Mouse (Mus musculus): ENCODE results near the gene Gmip. TPM values are rescaled to one million over a fixed set of nuclear protein-coding genes. Genes with fewer than 3 reads are reported as not detected.

The Gmip gene
- total and polyA plus RNA-seq, 3 experiments = 25.4 to 81.8 (median 48.1) TPM

DNA sequence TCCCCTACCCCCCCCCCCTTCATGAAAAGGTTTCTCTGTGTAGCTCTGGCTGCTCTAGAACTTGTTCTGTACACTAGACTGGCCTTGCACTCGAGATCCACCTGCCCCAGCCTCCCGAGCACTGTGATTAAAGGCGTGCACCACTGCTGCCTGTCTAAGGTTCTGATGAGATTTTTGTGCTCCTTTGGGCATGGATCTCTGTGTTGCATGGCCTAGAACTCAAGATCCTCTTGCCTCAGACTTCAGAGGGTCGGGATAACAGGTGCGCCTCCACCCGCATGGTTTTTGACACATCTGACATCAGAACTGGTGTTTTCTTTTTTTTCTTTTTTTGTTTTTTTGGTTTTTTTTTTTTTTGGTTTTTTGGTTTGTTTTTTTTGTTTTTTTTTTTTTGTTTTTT lies 3.9 kb upstream of the Gmip start:
- H3K36me3 ChIP-seq (replicated peaks in 1 of 2; ENCODE audit: control insufficient read depth in 1 of 2, insufficient read depth in 1 of 2, low read length in 1 of 2) = peaks cover 80 to 86% of the 10 kb centered on the region in 2 experiments
- no peak overlapping the region for H3K4me3 ChIP-seq (replicated peaks in 1 of 3; ENCODE audit: low read depth in 2 of 3, low read length in 2 of 3, poor library complexity in 1 of 3)
- H3K4me1 ChIP-seq (ENCODE audit: control insufficient read depth in 1 of 2, insufficient read depth in 2 of 2) = peaks cover 21 to 25% of the 10 kb centered on the region in 2 experiments
- no peak for DNase-seq (ENCODE audit: extremely low read depth)
- H3K4me2 ChIP-seq (ENCODE audit: insufficient read depth, low read depth, poor library complexity, severe bottlenecking) = no peak overlapping the region
- H3K27me3 ChIP-seq (replicated peaks) = no peaks in the 10 kb centered on the region
- in situ Hi-C loops (cut with MboI; ENCODE audit: low pct_ligation_motif_present, low pct_unique_long_range_greater_than_20kb, low sequenced_read_pairs) = no loop called here
- no peak overlapping the region for H3K9ac ChIP-seq (ENCODE audit: insufficient read depth, low read depth)
- peaks cover 6% of the 10 kb centered on the region for H3K79me2 ChIP-seq (replicated peaks; ENCODE audit: control insufficient read depth, extremely low read depth, insufficient read depth, poor library complexity, severe bottlenecking)
- TF ChIP-seq ZKSCAN1 (IDR thresholded peaks at IDR 0.05; ENCODE audit: borderline replicate concordance, low read depth, low read length) (no peak), HCFC1 (IDR thresholded peaks at IDR 0.05; ENCODE audit: low read depth, low read length) (no peak), USF1 (IDR thresholded peaks at IDR 0.05; ENCODE audit: low read depth, low read length) (no peak), TBP (conservative IDR thresholded peaks at IDR 0.05; ENCODE audit: low read depth, low read length) (no peak), MAFK (IDR thresholded peaks at IDR 0.05; ENCODE audit: insufficient replicate concordance, low read length) (no peak)
- no peaks in the 10 kb centered on the region for H3K9me3 ChIP-seq (replicated peaks; ENCODE audit: low read length)
- dilution Hi-C loops (cut with MboI; ENCODE audit: extremely low pct_ligation_motif_present, extremely low pct_unique_long_range_greater_than_20kb, low sequenced_read_pairs) = no loop called here
- H3K27ac ChIP-seq (ENCODE audit: insufficient read depth, low read depth) = no peak overlapping the region

GRCm38 (mm10) chr8:69805086-69805485 lies 3.4 kb upstream of the Gmip start:
- in situ Hi-C loops (cut with MboI; ENCODE audit: low pct_ligation_motif_present, low pct_unique_long_range_greater_than_20kb, low sequenced_read_pairs) (no loop called here), dilution Hi-C loops (cut with MboI; ENCODE audit: extremely low pct_ligation_motif_present, extremely low pct_unique_long_range_greater_than_20kb, low sequenced_read_pairs) (no loop called here)
- no peaks in the 10 kb centered on the region for H3K27me3 ChIP-seq (replicated peaks)
- DNase-seq (ENCODE audit: extremely low read depth) = no peak
- TF ChIP-seq E2F4 (IDR thresholded peaks at IDR 0.05; ENCODE audit: insufficient replicate concordance, low read depth, low read length) (no peak), RAD21 (IDR thresholded peaks at IDR 0.05; ENCODE audit: low read depth, low read length) (no peak), ETS1 (conservative IDR thresholded peaks at IDR 0.05; ENCODE audit: low read depth, low read length) (no peak), POLR2AphosphoS2 (IDR thresholded peaks at IDR 0.05; ENCODE audit: low read depth, low read length) (no peak), TCF12 (IDR thresholded peaks at IDR 0.05; ENCODE audit: low read depth, low read length) (no peak), MAFK (IDR thresholded peaks at IDR 0.05; ENCODE audit: insufficient replicate concordance, low read length) (no peak), MAZ (IDR thresholded peaks at IDR 0.05; ENCODE audit: low read depth, low read length) (no peak), USF2 (conservative IDR thresholded peaks at IDR 0.05; ENCODE audit: low read depth, low read length) (no peak), KAT2A (IDR thresholded peaks at IDR 0.05; ENCODE audit: insufficient replicate concordance, low read length) (no peak), MYC (IDR thresholded peaks at IDR 0.05; ENCODE audit: low read depth, low read length) (no peak), ZMIZ1 (IDR thresholded peaks at IDR 0.05; ENCODE audit: low read depth, low read length) (no peak), CTCF (conservative IDR thresholded peaks at IDR 0.05 in 1 of 2, IDR thresholded peaks at IDR 0.05 in 1 of 2; ENCODE audit: low read depth in 2 of 2, low read length in 2 of 2) (no peak), CHD1 (IDR thresholded peaks at IDR 0.05; ENCODE audit: low read depth, low read length) (no peak), USF1 (IDR thresholded peaks at IDR 0.05; ENCODE audit: low read depth, low read length) (no peak), NELFE (IDR thresholded peaks at IDR 0.05; ENCODE audit: low read depth, low read length) (no peak), BHLHE40 (IDR thresholded peaks at IDR 0.05; ENCODE audit: low read depth, low read length) (no peak), NRF1 (IDR thresholded peaks at IDR 0.05; ENCODE audit: low read depth, low read length) (no peak), CHD2 (IDR thresholded peaks at IDR 0.05; ENCODE audit: low read length) (no peak), TBP (conservative IDR thresholded peaks at IDR 0.05; ENCODE audit: low read depth, low read length) (no peak), HCFC1 (IDR thresholded peaks at IDR 0.05; ENCODE audit: low read depth, low read length) (no peak)
- peak overlapping the region; percentile 82 for H3K27ac ChIP-seq (ENCODE audit: insufficient read depth, low read depth)
- peaks cover 76 to 86% of the 10 kb centered on the region in 2 experiments for H3K36me3 ChIP-seq (replicated peaks in 1 of 2; ENCODE audit: control insufficient read depth in 1 of 2, insufficient read depth in 1 of 2, low read length in 1 of 2)
- peaks cover 11% of the 10 kb centered on the region for H3K79me2 ChIP-seq (replicated peaks; ENCODE audit: control insufficient read depth, extremely low read depth, insufficient read depth, poor library complexity, severe bottlenecking)
- H3K4me3 ChIP-seq (replicated peaks in 1 of 3; ENCODE audit: low read depth in 2 of 3, low read length in 2 of 3, poor library complexity in 1 of 3) = peak overlapping the region in 1 of 3 experiments; percentile 5
- peaks cover 23 to 30% of the 10 kb centered on the region in 2 experiments for H3K4me1 ChIP-seq (ENCODE audit: control insufficient read depth in 1 of 2, insufficient read depth in 2 of 2)
- no peak overlapping the region for H3K9ac ChIP-seq (ENCODE audit: insufficient read depth, low read depth)
- no peak overlapping the region for H3K4me2 ChIP-seq (ENCODE audit: insufficient read depth, low read depth, poor library complexity, severe bottlenecking)
- H3K9me3 ChIP-seq (replicated peaks; ENCODE audit: low read length) = no peaks in the 10 kb centered on the region
